Mouse (Mus musculus) heart, postnatal 10 days (tissue): ENCODE results near the gene Ears2. TPM values are rescaled to one million over a fixed set of nuclear protein-coding genes. Genes with fewer than 3 reads are reported as not detected.
A peak's percentile ranks its signal among the peaks of the same experiment; 100 is the strongest.
"Not testable (repeated sequence)": the region's sequence is repeated elsewhere in the genome, so short reads cannot be mapped to it uniquely, and the experiment has no call there.

Experiments used
- DNase-seq, 2 experiments: peaks; one replicate each; pipeline ENCODE4 v3.0.0; 2021
- intact Hi-C: fragments of 180-260 bp; cut with DNase I; formaldehyde crosslinking; loops from one replicate; pipeline ENCODE4 v1.15.1; 2025
- total RNA-seq, 2 experiments: library from RNA; stranded (reverse); gene quantifications; 2 replicates each; pipeline ENCODE4 v1.2.3; 2021

The Ears2 gene
- total RNA-seq: 10 to 100 TPM; 15.9 to 16.3 TPM

GRCm38 (mm10) chr7:122066945-122067516 is at the start of gene Ears2, which contains the start of gene Ubfd1:
Gene Ears2 (minus strand): TSS chr7:122067263.
Gene Ubfd1 (plus strand): TSS chr7:122067175.
- intact Hi-C loops: loop anchor here (1.0 to 2.0 kb wide), 2 partner anchors 32 to 47 kb away; no protein-coding TSS in a partner anchor
- peak; percentile 96 to 99 for DNase-seq

- intact Hi-C loops: no loop called here
- no peak for DNase-seq
Observed at GRCm38 (mm10) chr7:122108206-122108605, 41.1 kb upstream of the Ears2 start.

GRCm38 (mm10) chr7:122101747-122102244 is 34.7 kb upstream of the Ears2 start, which contains the start of gene Ndufab1:
Gene Ndufab1 (minus strand): TSS chr7:122101886.
- intact Hi-C loops: loop anchor here (2.0 kb wide), 1 partner anchor 67 kb away; no protein-coding TSS in a partner anchor

GRCm38 (mm10) chr7:122101014-122101746 is 34.1 kb upstream of the Ears2 start:
- intact Hi-C loops: loop anchor here (2.0 kb wide), 1 partner anchor 66 kb away; no protein-coding TSS in a partner anchor
- DNase-seq: not testable (repeated sequence)

More at GRCm38 (mm10) chr7:122101747-122102244, 34.7 kb upstream of the Ears2 start, which contains the start of gene Ndufab1:
- DNase-seq: peak; percentile 89 to 92

- intact Hi-C loops: no loop called here
- peak; percentile 44 to 54 for DNase-seq
Observed at GRCm38 (mm10) chr7:122099222-122099621, 32.2 kb upstream of the Ears2 start.

- intact Hi-C loops: no loop called here
- DNase-seq: no peak
Observed at GRCm38 (mm10) chr7:122098009-122098408, 30.9 kb upstream of the Ears2 start.

GRCm38 (mm10) chr7:122094564-122095330 is 27.7 kb upstream of the Ears2 start:
- intact Hi-C loops: no loop called here
- no peak for DNase-seq

GRCm38 (mm10) chr7:122087195-122087982 is 20.3 kb upstream of the Ears2 start:
- DNase-seq: no peak

GRCm38 (mm10) chr7:122081071-122081470 is 14.0 kb upstream of the Ears2 start:
- DNase-seq: no peak
- intact Hi-C loops: no loop called here

More at GRCm38 (mm10) chr7:122087195-122087982, 20.3 kb upstream of the Ears2 start:
- intact Hi-C loops: no loop called here

- intact Hi-C loops: no loop called here
- DNase-seq: no peak
Observed at GRCm38 (mm10) chr7:122079798-122080554, 12.9 kb upstream of the Ears2 start.

- intact Hi-C loops: no loop called here
- DNase-seq: no peak
Observed at GRCm38 (mm10) chr7:122074374-122074773, 7.3 kb upstream of the Ears2 start.

- intact Hi-C loops: loop anchor here (2.0 kb wide), 1 partner anchor 33 kb away; no protein-coding TSS in a partner anchor
Observed at GRCm38 (mm10) chr7:122067517-122068381, 686 bp upstream of the Ears2 start.

GRCm38 (mm10) chr7:122066102-122066944 is 740 bp downstream of the Ears2 start:
- no peak for DNase-seq
- intact Hi-C loops: loop anchor here (1.0 to 2.0 kb wide), 2 partner anchors 32 to 46 kb away; no protein-coding TSS in a partner anchor

More at GRCm38 (mm10) chr7:122067517-122068381, 686 bp upstream of the Ears2 start:
- DNase-seq: peak in 1 of 2 experiments; percentile 45

- intact Hi-C loops: loop anchor here (1.0 to 2.0 kb wide), 2 partner anchors 31 to 45 kb away; no protein-coding TSS in a partner anchor
- no peak for DNase-seq
Observed at GRCm38 (mm10) chr7:122065656-122066055, 1.4 kb downstream of the Ears2 start.

- DNase-seq: no peak
- intact Hi-C loops: no loop called here
Observed at GRCm38 (mm10) chr7:122056633-122057032, 10.4 kb downstream of the Ears2 start.

- intact Hi-C loops: no loop called here
- DNase-seq: peak; percentile 72 to 76
Observed at GRCm38 (mm10) chr7:122050834-122051233, 16.2 kb downstream of the Ears2 start.

GRCm38 (mm10) chr7:122048191-122048590 is 18.9 kb downstream of the Ears2 start:
- no peak for DNase-seq
- intact Hi-C loops: no loop called here
